Mouse (Mus musculus) urinary bladder, postnatal 4 days (tissue): ENCODE measurements around the gene Olfr747.
"Not testable (repeated sequence)": the region's sequence is repeated elsewhere in the genome, so short reads cannot be mapped to it uniquely, and the experiment has no call there.

Experiments used
- DNase-seq, 2 experiments: peaks; one replicate each; pipeline ENCODE4 v3.0.0; 2021 to 2022; ENCODE audit warnings: low spot score in 2 of 2

Gene Olfr747

GRCm38 (mm10) chr14:50693106-50693505, at the start of gene Olfr747:
Olfr747 (minus strand) TSS chr14:50693206.
- DNase-seq, result no peak

GRCm38 (mm10) chr14:50741584-50741983, 48.6 kb upstream of the Olfr747 start:
- no peak for DNase-seq

GRCm38 (mm10) chr14:50740334-50740733, 47.3 kb upstream of the Olfr747 start:
- no peak for DNase-seq

- DNase-seq, result not testable (repeated sequence)
Observed at GRCm38 (mm10) chr14:50722371-50722770, 29.4 kb upstream of the Olfr747 start.

GRCm38 (mm10) chr14:50719875-50720274, 26.9 kb upstream of the Olfr747 start:
- not testable (repeated sequence) for DNase-seq

- no peak for DNase-seq
Observed at GRCm38 (mm10) chr14:50707073-50707472, 14.1 kb upstream of the Olfr747 start, which contains the start of gene Olfr748. Olfr748 (plus strand) TSS chr14:50707373.

- DNase-seq, result no peak
Observed at GRCm38 (mm10) chr14:50646783-50647182, 46.2 kb downstream of the Olfr747 start, which contains the start of gene Olfr746. Olfr746 (plus strand) TSS chr14:50647083.

GRCm38 (mm10) chr14:50639088-50639487, 53.9 kb downstream of the Olfr747 start, which contains the start of gene Olfr745:
Olfr745 (plus strand) TSS chr14:50639388.
- DNase-seq, result no peak
